Mouse (Mus musculus): ENCODE measurements at regions not wholly inside any gene's neighbourhood (a gene's known extent, or its start where the extent isn't known, plus 50 kb on each side); places are given as distances from the start of the nearest gene placed in this dataset.

- Histone ChIP-seq H3K4me1 (replicated peaks; ENCODE audit: control insufficient read depth, insufficient read depth, low read length) (no peaks in the 10 kb centered on the region), H3K36me3 (ENCODE audit: control insufficient read depth, insufficient read depth) (no peaks in the 10 kb centered on the region), H3K9me3 (ENCODE audit: control insufficient read depth) (no peaks in the 10 kb centered on the region), H3K4me3 (ENCODE audit: low read depth, low read length) (no peak overlapping the region), H3K27me3 (replicated peaks; ENCODE audit: control insufficient read depth, insufficient read depth, low read length) (no peaks in the 10 kb centered on the region), H3K4me2 (replicated peaks; ENCODE audit: low read depth) (no peak overlapping the region), H3K9ac (ENCODE audit: low read depth, low read length) (no peak overlapping the region), H3K27ac (ENCODE audit: low read depth, low read length) (no peak overlapping the region)
- no peak for ATAC-seq
- WGBS = 89% methylated on average over 4 of the region's 4 CpGs
- no peak for TF ChIP-seq CTCF (IDR thresholded peaks at IDR 0.05; ENCODE audit: low read depth)
These were observed 111.7 kb upstream of the Rcn1 start for GRCm38 (mm10) chr2:105510816-105511215.

GRCm38 (mm10) chr2:105511690-105512089, 112.6 kb upstream of the Rcn1 start:
- H3K4me3 ChIP-seq (ENCODE audit: low read depth, low read length) = no peak overlapping the region
- H3K9me3 ChIP-seq (ENCODE audit: control insufficient read depth) = no peaks in the 10 kb centered on the region
- H3K36me3 ChIP-seq (ENCODE audit: control insufficient read depth, insufficient read depth) = no peaks in the 10 kb centered on the region
- no peak; the same call in 1 of the 2 replicates for ATAC-seq
- no peaks in the 10 kb centered on the region for H3K4me1 ChIP-seq (replicated peaks; ENCODE audit: control insufficient read depth, insufficient read depth, low read length)
- no peak overlapping the region for H3K27ac ChIP-seq (ENCODE audit: low read depth, low read length)
- H3K9ac ChIP-seq (ENCODE audit: low read depth, low read length) = no peak overlapping the region
- H3K4me2 ChIP-seq (replicated peaks; ENCODE audit: low read depth) = no peak overlapping the region
- H3K27me3 ChIP-seq (replicated peaks; ENCODE audit: control insufficient read depth, insufficient read depth, low read length) = no peaks in the 10 kb centered on the region
- WGBS = 81% methylated on average over 4 of the region's 4 CpGs
- no peak for TF ChIP-seq CTCF (IDR thresholded peaks at IDR 0.05; ENCODE audit: low read depth)

GRCm38 (mm10) chr2:105514226-105514625, 115.1 kb upstream of the Rcn1 start:
- Histone ChIP-seq H3K27ac (ENCODE audit: low read depth, low read length) (no peak overlapping the region), H3K9ac (ENCODE audit: low read depth, low read length) (no peak overlapping the region), H3K4me1 (replicated peaks; ENCODE audit: control insufficient read depth, insufficient read depth, low read length) (no peaks in the 10 kb centered on the region), H3K4me2 (replicated peaks; ENCODE audit: low read depth) (no peak overlapping the region), H3K36me3 (ENCODE audit: control insufficient read depth, insufficient read depth) (no peaks in the 10 kb centered on the region), H3K9me3 (ENCODE audit: control insufficient read depth) (no peaks in the 10 kb centered on the region), H3K27me3 (replicated peaks; ENCODE audit: control insufficient read depth, insufficient read depth, low read length) (no peaks in the 10 kb centered on the region), H3K4me3 (ENCODE audit: low read depth, low read length) (no peak overlapping the region)
- no peak for TF ChIP-seq CTCF (IDR thresholded peaks at IDR 0.05; ENCODE audit: low read depth)
- WGBS = 72% methylated on average over 1 of the region's 1 CpGs
- ATAC-seq = no peak

- no peak for TF ChIP-seq CTCF (IDR thresholded peaks at IDR 0.05; ENCODE audit: low read depth)
- no peak overlapping the region for H3K4me2 ChIP-seq (replicated peaks; ENCODE audit: low read depth)
- no peak overlapping the region for H3K27ac ChIP-seq (ENCODE audit: low read depth, low read length)
- no peaks in the 10 kb centered on the region for H3K4me1 ChIP-seq (replicated peaks; ENCODE audit: control insufficient read depth, insufficient read depth, low read length)
- no peak for ATAC-seq
- H3K9me3 ChIP-seq (ENCODE audit: control insufficient read depth) = no peaks in the 10 kb centered on the region
- no peak overlapping the region for H3K9ac ChIP-seq (ENCODE audit: low read depth, low read length)
- no peak overlapping the region for H3K4me3 ChIP-seq (ENCODE audit: low read depth, low read length)
- H3K27me3 ChIP-seq (replicated peaks; ENCODE audit: control insufficient read depth, insufficient read depth, low read length) = no peaks in the 10 kb centered on the region
- WGBS = 80% methylated on average over 3 of the region's 3 CpGs
- H3K36me3 ChIP-seq (ENCODE audit: control insufficient read depth, insufficient read depth) = no peaks in the 10 kb centered on the region
These were observed 115.8 kb upstream of the Rcn1 start for GRCm38 (mm10) chr2:105514881-105515280.

GRCm38 (mm10) chr2:105515326-105515725, 116.2 kb upstream of the Rcn1 start:
- H3K27ac ChIP-seq (ENCODE audit: low read depth, low read length) = no peak overlapping the region
- H3K4me1 ChIP-seq (replicated peaks; ENCODE audit: control insufficient read depth, insufficient read depth, low read length) = no peaks in the 10 kb centered on the region
- no peaks in the 10 kb centered on the region for H3K36me3 ChIP-seq (ENCODE audit: control insufficient read depth, insufficient read depth)
- WGBS = 77% methylated on average over 3 of the region's 3 CpGs
- no peaks in the 10 kb centered on the region for H3K9me3 ChIP-seq (ENCODE audit: control insufficient read depth)
- no peak for ATAC-seq
- H3K4me3 ChIP-seq (ENCODE audit: low read depth, low read length) = no peak overlapping the region
- no peaks in the 10 kb centered on the region for H3K27me3 ChIP-seq (replicated peaks; ENCODE audit: control insufficient read depth, insufficient read depth, low read length)
- H3K4me2 ChIP-seq (replicated peaks; ENCODE audit: low read depth) = no peak overlapping the region
- TF ChIP-seq CTCF (IDR thresholded peaks at IDR 0.05; ENCODE audit: low read depth) = no peak
- H3K9ac ChIP-seq (ENCODE audit: low read depth, low read length) = no peak overlapping the region

DNA sequence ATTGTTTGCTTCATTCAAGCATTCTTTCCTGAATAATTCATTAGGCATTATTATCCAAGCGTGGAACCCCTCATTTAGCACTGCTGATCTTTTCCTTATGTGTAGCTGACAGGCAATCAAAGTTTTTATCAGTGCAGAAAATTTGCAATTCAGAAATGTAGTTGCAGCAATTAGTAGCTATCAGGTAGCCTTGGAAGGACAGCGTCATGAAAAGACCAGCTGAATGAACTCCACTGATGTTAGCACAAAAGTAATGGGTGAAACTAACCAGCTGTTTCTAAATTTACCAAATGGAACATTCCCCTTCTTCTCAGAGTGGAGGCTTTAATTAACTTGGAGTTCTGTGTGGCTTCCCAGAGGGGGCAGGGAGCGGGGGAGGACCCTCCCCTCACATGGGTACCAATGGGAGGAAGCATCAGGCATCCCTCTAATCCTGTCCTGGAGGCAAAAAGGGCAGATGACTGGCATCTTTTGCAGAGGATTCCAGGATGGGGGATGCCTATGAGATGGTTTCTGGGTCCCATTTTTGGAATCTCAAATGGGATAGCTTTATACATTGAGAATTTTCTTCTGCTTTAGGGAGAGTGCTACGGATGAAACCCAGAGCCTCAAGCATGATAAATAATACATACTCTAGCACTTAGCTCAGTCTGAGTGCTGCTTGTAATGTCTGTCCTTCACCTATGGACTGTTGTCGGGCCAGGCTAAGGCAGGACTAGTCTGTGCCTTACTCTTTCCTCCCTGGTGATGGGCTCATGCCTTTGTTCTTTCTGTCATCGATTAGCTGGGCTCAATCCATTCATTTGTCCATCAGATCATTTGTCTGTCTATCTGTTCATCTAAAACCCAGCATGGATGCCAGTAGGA, 117.4 kb upstream of the Rcn1 start:
- H3K36me3 ChIP-seq (ENCODE audit: control insufficient read depth, insufficient read depth) = no peaks in the 10 kb centered on the region
- no peak overlapping the region for H3K4me2 ChIP-seq (replicated peaks; ENCODE audit: low read depth)
- 66% methylated on average over 6 of the region's 6 CpGs for WGBS
- H3K9me3 ChIP-seq (ENCODE audit: control insufficient read depth) = no peaks in the 10 kb centered on the region
- no peak overlapping the region for H3K9ac ChIP-seq (ENCODE audit: low read depth, low read length)
- H3K4me3 ChIP-seq (ENCODE audit: low read depth, low read length) = no peak overlapping the region
- no peaks in the 10 kb centered on the region for H3K27me3 ChIP-seq (replicated peaks; ENCODE audit: control insufficient read depth, insufficient read depth, low read length)
- no peak for ATAC-seq
- no peak for TF ChIP-seq CTCF (IDR thresholded peaks at IDR 0.05; ENCODE audit: low read depth)
- H3K27ac ChIP-seq (ENCODE audit: low read depth, low read length) = no peak overlapping the region
- no peaks in the 10 kb centered on the region for H3K4me1 ChIP-seq (replicated peaks; ENCODE audit: control insufficient read depth, insufficient read depth, low read length)

All from intestine, postnatal 0 days (tissue).